Mouse (Mus musculus): ENCODE results near the gene Strada.

DNA sequence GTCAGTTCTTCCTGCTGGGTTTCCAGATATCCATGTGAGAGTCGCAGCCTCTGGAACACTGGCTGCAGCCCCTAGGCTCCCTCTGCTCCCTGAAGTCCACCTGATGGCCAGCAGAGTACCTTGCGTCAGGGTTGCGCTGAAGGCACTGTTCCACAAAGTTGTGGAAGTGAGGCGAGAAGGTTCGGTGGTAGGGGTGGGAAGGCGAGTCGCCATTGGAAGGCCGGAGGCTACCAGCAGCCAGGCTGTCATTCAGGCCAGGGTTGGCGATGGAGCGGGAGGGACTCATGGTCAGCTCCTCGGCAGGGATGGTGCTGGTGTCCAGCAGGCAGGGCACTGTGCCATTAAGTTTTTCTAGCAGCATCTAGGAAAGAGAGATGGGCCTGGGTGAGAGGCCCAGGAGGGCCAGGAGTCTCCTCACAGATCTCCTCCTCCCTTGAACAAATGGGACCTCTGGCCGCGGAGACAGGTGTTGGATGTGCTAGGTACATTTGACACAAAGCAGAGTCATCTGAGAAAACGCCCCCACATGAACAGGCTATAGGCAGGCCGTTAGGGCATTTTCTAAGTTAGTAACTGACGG is 37.3 kb downstream of the Strada start:
- TF ChIP-seq POLR2A (IDR thresholded peaks at IDR 0.05; ENCODE audit: low read depth, low read length) (no peak), CTCF (IDR thresholded peaks at IDR 0.05; ENCODE audit: borderline replicate concordance, insufficient read depth, low read length) (no peak)
